Mouse (Mus musculus) lung, adult 2 months (tissue): ENCODE measurements at regions not wholly inside any gene's neighbourhood (a gene's known extent, or its start where the extent isn't known, plus 50 kb on each side); places are given as distances from the start of the nearest gene placed in this dataset.

Source experiments
- CTCF ChIP-seq: fragments of 200-500 bp; IDR thresholded peaks from 2 replicates; pipeline ENCODE4 v1.5.1; 2011; ENCODE audit warnings: mild to moderate bottlenecking, low read length, control low read depth; ENCODE audit not compliant: insufficient read depth
- POLR2A ChIP-seq: fragments of 200-500 bp; IDR thresholded peaks from 2 replicates; pipeline ENCODE4 v1.6.1; 2011; ENCODE audit warnings: low read depth, mild to moderate bottlenecking, control low read depth, low read length, borderline replicate concordance; ENCODE audit errors: extremely low read depth

- no peak for TF ChIP-seq POLR2A
- TF ChIP-seq CTCF: no peak
Measured at GRCm38 (mm10) chr14:14541206-14541605, 140.1 kb downstream of the Olfr721-ps1 start.
